Mouse (Mus musculus): ENCODE measurements around the gene Thap11. TPM values are rescaled to one million over a fixed set of nuclear protein-coding genes. Genes with fewer than 3 reads are reported as not detected.

Thap11 gene
- total RNA-seq, 1 experiment from 2014 or later: 40.1 TPM

GRCm38 (mm10) chr8:105852146-105852729 lies 2.7 kb upstream of the Thap11 start:
- DNase-seq: no peak

GRCm38 (mm10) chr8:105853178-105853577 lies 1.8 kb upstream of the Thap11 start, which contains the start of gene Cenpt:
Cenpt (minus strand) TSS chr8:105853278.
- DNase-seq: no peak

GRCm38 (mm10) chr8:105854303-105854702 lies 629 bp upstream of the Thap11 start:
- no peak for DNase-seq

GRCm38 (mm10) chr8:105855248-105856167 lies 576 bp downstream of the Thap11 start:
- peak; percentile 63 for DNase-seq

- no peak for DNase-seq
These were observed 1.4 kb downstream of the Thap11 start for GRCm38 (mm10) chr8:105856168-105856835.

GRCm38 (mm10) chr8:105858495-105858894 lies 3.6 kb downstream of the Thap11 start:
- DNase-seq: no peak

- DNase-seq: no peak
These were observed 4.4 kb downstream of the Thap11 start for GRCm38 (mm10) chr8:105859314-105859713.

- DNase-seq: peak; percentile 91
These were observed 5.4 kb downstream of the Thap11 start, which contains the start of gene Nutf2 for GRCm38 (mm10) chr8:105860143-105860981. Nutf2 (plus strand) TSS chr8:105860580.

GRCm38 (mm10) chr8:105861951-105862350 lies 7.0 kb downstream of the Thap11 start:
- DNase-seq: no peak

- no peak for DNase-seq
These were observed 11.6 kb downstream of the Thap11 start for GRCm38 (mm10) chr8:105866364-105867029.

- no peak for DNase-seq
These were observed 19.4 kb downstream of the Thap11 start for GRCm38 (mm10) chr8:105874301-105874700.

GRCm38 (mm10) chr8:105880754-105881520 lies 26.0 kb downstream of the Thap11 start, which contains the start of gene Edc4:
Edc4 (plus strand) TSS chr8:105880881.
- DNase-seq: peak; percentile 81

- DNase-seq: no peak
These were observed 35.0 kb downstream of the Thap11 start for GRCm38 (mm10) chr8:105889756-105890465.

- DNase-seq: no peak
These were observed 35.9 kb downstream of the Thap11 start for GRCm38 (mm10) chr8:105890870-105891269.

- DNase-seq: peak; percentile 27
These were observed 37.5 kb downstream of the Thap11 start for GRCm38 (mm10) chr8:105892432-105892831.

GRCm38 (mm10) chr8:105893339-105893738 lies 38.4 kb downstream of the Thap11 start, which contains the start of gene Nrn1l:
Nrn1l (plus strand) TSS chr8:105893567.
- peak; percentile 71 for DNase-seq

- no peak for DNase-seq
These were observed 43.0 kb downstream of the Thap11 start for GRCm38 (mm10) chr8:105897801-105898480.

- peak; percentile 93 for DNase-seq
These were observed 45.4 kb downstream of the Thap11 start, which contains the start of gene Pskh1 for GRCm38 (mm10) chr8:105900180-105900940. Pskh1 (plus strand) TSS chr8:105900441.
